Mouse (Mus musculus) neural tube, embryonic 11.5 days (tissue): ENCODE results near the gene Aph1a. TPM values are rescaled to one million over a fixed set of nuclear protein-coding genes. Genes with fewer than 3 reads are reported as not detected.

Experiments used
- ATAC-seq: fragments of 200-750 bp; cut with Nextera tagmentation; 2 replicates; pipeline ENCODE4 v1.8.0; 2017; ENCODE audit warnings: moderate number of reproducible peaks, mild to moderate bottlenecking, moderate TSS enrichment, moderate library complexity; ENCODE audit not compliant: insufficient read depth, low FRiP score, low TSS enrichment
- DNase-seq: peaks from one replicate; pipeline ENCODE4 v3.0.0-alpha.2; 2015; ENCODE audit warnings: low spot score
- H3K27ac ChIP-seq: fragments of 300-500 bp; sonication (generic); 2 replicates; pipeline ENCODE4 v1.5.1; 2014; ENCODE audit warnings: low read depth, mild to moderate bottlenecking, low read length
- H3K27me3 ChIP-seq: fragments of 300-500 bp; sonication (generic); 2 replicates; pipeline ENCODE4 v1.6.1; 2014; ENCODE audit warnings: mild to moderate bottlenecking, low read length, mixed read lengths; ENCODE audit not compliant: control insufficient read depth, insufficient read depth
- H3K36me3 ChIP-seq: fragments of 300-500 bp; sonication (generic); 2 replicates; pipeline ENCODE4 v1.6.1; 2014; ENCODE audit warnings: mild to moderate bottlenecking, low read length, moderate library complexity, mixed read lengths; ENCODE audit not compliant: control insufficient read depth, insufficient read depth
- H3K4me1 ChIP-seq: fragments of 300-500 bp; sonication (generic); 2 replicates; pipeline ENCODE4 v1.6.1; 2014; ENCODE audit warnings: low read length, mixed read lengths; ENCODE audit not compliant: control insufficient read depth, insufficient read depth
- H3K4me2 ChIP-seq: fragments of 300-500 bp; sonication (generic); 2 replicates; pipeline ENCODE4 v1.6.1; 2014; ENCODE audit warnings: low read depth, mild to moderate bottlenecking, moderate library complexity
- H3K4me3 ChIP-seq: fragments of 300-500 bp; sonication (generic); 2 replicates; pipeline ENCODE4 v1.5.1; 2014; ENCODE audit warnings: low read depth, low read length
- H3K9ac ChIP-seq: fragments of 300-500 bp; sonication (generic); 2 replicates; pipeline ENCODE4 v1.6.1; 2014; ENCODE audit warnings: mild to moderate bottlenecking, low read length
- H3K9me3 ChIP-seq: fragments of 300-500 bp; sonication (generic); 2 replicates; pipeline ENCODE4 v1.6.1; 2016; ENCODE audit warnings: low read length; ENCODE audit not compliant: control insufficient read depth
- WGBS: fragments of 180-500 bp; shearing (Covaris S2); extraction: QIAGEN DNeasy Blood & Tissue Kit; methylation state at CpG from one replicate; pipeline ENCODE4 v1.1.7; 2014; 5-methylcytosine and 5-hydroxymethylcytosine counted together
- polyA plus RNA-seq: library from polyadenylated mRNA; unstranded; fragments of >200 nt; fragmentation: Nextera tagmentation; extraction: Ambion mirVana; gene quantifications from 2 replicates; pipeline ENCODE4 v1.2.1, GENCODE M21; 2014

Gene Aph1a
- polyA plus RNA-seq, 1 experiment from 2014 or later: 35.9 TPM

GRCm38 (mm10) chr3:95872048-95872447 lies 21.7 kb upstream of the Aph1a start:
- H3K4me3 ChIP-seq: peak overlapping the region; percentile 58
- 86% methylated on average over 7 of the region's 7 CpGs for WGBS
- no peak for ATAC-seq
- H3K4me2 ChIP-seq: peak overlapping the region; percentile 70
- no peak for DNase-seq
- H3K4me1 ChIP-seq: peaks cover 8% of the 10 kb centered on the region
- H3K9ac ChIP-seq: peak overlapping the region; percentile 7
- H3K27ac ChIP-seq: no peak overlapping the region
- no peaks in the 10 kb centered on the region for H3K9me3 ChIP-seq
- no peaks in the 10 kb centered on the region for H3K27me3 ChIP-seq
- peaks cover 3% of the 10 kb centered on the region; the same call in 1 of the 2 replicates for H3K36me3 ChIP-seq

GRCm38 (mm10) chr3:95879063-95879462 lies 14.7 kb upstream of the Aph1a start:
- Histone ChIP-seq H3K4me2 (no peak overlapping the region), H3K9ac (no peak overlapping the region), H3K27me3 (no peaks in the 10 kb centered on the region), H3K4me3 (no peak overlapping the region), H3K4me1 (peaks cover 6% of the 10 kb centered on the region; the same call in 1 of the 2 replicates), H3K9me3 (no peaks in the 10 kb centered on the region), H3K36me3 (no peaks in the 10 kb centered on the region), H3K27ac (no peak overlapping the region)
- no peak for ATAC-seq
- 90% methylated on average over 4 of the region's 4 CpGs for WGBS
- DNase-seq: no peak

GRCm38 (mm10) chr3:95881979-95882815 lies 11.6 kb upstream of the Aph1a start, which contains the start of gene Ciart:
Gene Ciart, minus strand, starts transcription at chr3:95882251.
- H3K4me3 ChIP-seq: peak within 1 kb of the TSS; percentile 46
- no peaks in the 10 kb centered on the region for H3K27me3 ChIP-seq
- peak; percentile 99 for ATAC-seq
- WGBS: under 1% methylated on average over 66 of the region's 66 CpGs
- peak within 1 kb of the TSS; percentile 41 for H3K9ac ChIP-seq
- peak within 1 kb of the TSS; percentile 63 for H3K4me2 ChIP-seq
- H3K9me3 ChIP-seq: no peaks in the 10 kb centered on the region
- peaks cover 6% of the 10 kb centered on the region; the same call in 1 of the 2 replicates for H3K4me1 ChIP-seq
- no peak within 1 kb of the TSS for H3K27ac ChIP-seq
- H3K36me3 ChIP-seq: no peaks in the 10 kb centered on the region
- peak; percentile 95 for DNase-seq

GRCm38 (mm10) chr3:95882816-95883425 lies 10.8 kb upstream of the Aph1a start:
- H3K4me2 ChIP-seq: peak overlapping the region; percentile 63
- peak; percentile 73 for DNase-seq
- no peaks in the 10 kb centered on the region for H3K9me3 ChIP-seq
- no peaks in the 10 kb centered on the region for H3K27me3 ChIP-seq
- no peaks in the 10 kb centered on the region for H3K36me3 ChIP-seq
- ATAC-seq: no peak; the same call in 1 of the 2 replicates
- 2% methylated on average over 24 of the region's 24 CpGs for WGBS
- H3K9ac ChIP-seq: peak overlapping the region; percentile 20
- peak overlapping the region; percentile 46 for H3K4me3 ChIP-seq
- no peak overlapping the region for H3K27ac ChIP-seq
- peaks cover 6% of the 10 kb centered on the region; the same call in 1 of the 2 replicates for H3K4me1 ChIP-seq

GRCm38 (mm10) chr3:95884400-95884799 lies 9.4 kb upstream of the Aph1a start:
- no peak overlapping the region for H3K27ac ChIP-seq
- H3K36me3 ChIP-seq: no peaks in the 10 kb centered on the region
- no peak overlapping the region for H3K4me2 ChIP-seq
- no peak for ATAC-seq
- 83% methylated on average over 5 of the region's 5 CpGs for WGBS
- H3K9me3 ChIP-seq: no peaks in the 10 kb centered on the region
- H3K9ac ChIP-seq: no peak overlapping the region
- H3K4me1 ChIP-seq: peaks cover 6% of the 10 kb centered on the region; the same call in 1 of the 2 replicates
- H3K27me3 ChIP-seq: no peaks in the 10 kb centered on the region
- no peak overlapping the region for H3K4me3 ChIP-seq
- DNase-seq: no peak

GRCm38 (mm10) chr3:95887596-95887995 lies 6.2 kb upstream of the Aph1a start:
- Histone ChIP-seq H3K27me3 (no peaks in the 10 kb centered on the region), H3K4me3 (no peak overlapping the region), H3K4me1 (peaks cover 8% of the 10 kb centered on the region; the same call in 1 of the 2 replicates), H3K27ac (no peak overlapping the region), H3K4me2 (no peak overlapping the region), H3K9ac (no peak overlapping the region), H3K9me3 (no peaks in the 10 kb centered on the region), H3K36me3 (no peaks in the 10 kb centered on the region)
- 71% methylated on average over 4 of the region's 4 CpGs for WGBS
- DNase-seq (no peak), ATAC-seq (no peak)

GRCm38 (mm10) chr3:95889664-95890063 lies 4.1 kb upstream of the Aph1a start:
- WGBS: 73% methylated on average over 3 of the region's 3 CpGs
- DNase-seq (no peak), ATAC-seq (no peak)
- H3K27ac ChIP-seq: no peak overlapping the region
- peaks cover 9% of the 10 kb centered on the region for H3K4me1 ChIP-seq
- H3K9ac ChIP-seq: no peak overlapping the region
- no peaks in the 10 kb centered on the region for H3K27me3 ChIP-seq
- H3K9me3 ChIP-seq: no peaks in the 10 kb centered on the region
- H3K36me3 ChIP-seq: no peaks in the 10 kb centered on the region
- no peak overlapping the region for H3K4me3 ChIP-seq
- no peak overlapping the region for H3K4me2 ChIP-seq

- H3K27me3 ChIP-seq: no peaks in the 10 kb centered on the region
- no peaks in the 10 kb centered on the region for H3K36me3 ChIP-seq
- H3K9ac ChIP-seq: peak within 1 kb of the TSS; percentile 29
- H3K4me2 ChIP-seq: peak within 1 kb of the TSS; percentile 28
- H3K9me3 ChIP-seq: no peaks in the 10 kb centered on the region
- H3K4me3 ChIP-seq: peak within 1 kb of the TSS; percentile 13; the same call in 1 of the 2 replicates
- WGBS: 16% methylated on average over 12 of the region's 12 CpGs
- DNase-seq (peak; percentile 36), ATAC-seq (no peak)
- H3K4me1 ChIP-seq: peaks cover 9% of the 10 kb centered on the region
- H3K27ac ChIP-seq: peak within 1 kb of the TSS; percentile 63
Observed at GRCm38 (mm10) chr3:95891211-95892065, 2.3 kb upstream of the Aph1a start, which contains the start of gene BC028528. Gene BC028528, minus strand, starts transcription at chr3:95892005.
